Mouse (Mus musculus) telencephalon, adult 2 months (tissue): ENCODE measurements around the gene Rnf149.

Source experiments
- DNase-seq: peaks from one replicate; pipeline ENCODE4 v3.0.0-alpha.2; 2011; ENCODE audit warnings: low read depth, low spot score

Rnf149 gene

DNA sequence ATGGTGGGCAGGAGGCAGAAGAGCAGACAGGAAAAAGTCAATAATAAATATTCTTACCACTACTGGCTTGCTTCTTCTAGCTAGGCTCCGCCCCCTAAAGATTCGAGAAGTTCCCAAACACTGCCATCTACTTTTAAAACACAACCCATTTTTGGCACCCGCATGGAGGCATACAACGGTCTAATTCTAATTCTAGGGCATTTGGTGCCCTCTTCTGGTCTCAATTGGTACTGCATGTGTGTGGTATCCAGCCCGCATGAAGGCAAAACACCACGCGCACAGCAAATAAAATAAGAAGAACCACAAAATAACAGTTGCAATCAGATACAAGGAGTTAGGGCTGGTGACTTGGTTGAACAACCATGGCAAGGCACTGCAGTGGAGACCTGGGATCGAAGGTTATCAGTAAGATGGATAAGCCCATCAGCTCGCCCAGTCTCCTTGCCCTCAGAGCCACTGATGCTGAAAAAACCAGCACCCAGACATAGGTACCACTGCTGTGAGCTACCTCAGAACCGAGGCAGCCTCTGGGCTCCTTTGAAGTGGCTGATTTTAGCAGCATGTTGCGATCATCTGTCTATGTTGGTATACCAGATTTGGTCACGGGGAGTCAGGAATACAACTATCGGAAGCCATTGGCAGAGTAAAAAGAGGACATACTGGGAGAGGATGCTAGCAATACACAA is 46.8 kb downstream of the Rnf149 start:
- DNase-seq, result peak; percentile 61

- DNase-seq, result no peak
Observed at GRCm38 (mm10) chr1:39528319-39528718, 48.9 kb downstream of the Rnf149 start.

GRCm38 (mm10) chr1:39527432-39527831 is 49.8 kb downstream of the Rnf149 start:
- DNase-seq, result no peak

DNA sequence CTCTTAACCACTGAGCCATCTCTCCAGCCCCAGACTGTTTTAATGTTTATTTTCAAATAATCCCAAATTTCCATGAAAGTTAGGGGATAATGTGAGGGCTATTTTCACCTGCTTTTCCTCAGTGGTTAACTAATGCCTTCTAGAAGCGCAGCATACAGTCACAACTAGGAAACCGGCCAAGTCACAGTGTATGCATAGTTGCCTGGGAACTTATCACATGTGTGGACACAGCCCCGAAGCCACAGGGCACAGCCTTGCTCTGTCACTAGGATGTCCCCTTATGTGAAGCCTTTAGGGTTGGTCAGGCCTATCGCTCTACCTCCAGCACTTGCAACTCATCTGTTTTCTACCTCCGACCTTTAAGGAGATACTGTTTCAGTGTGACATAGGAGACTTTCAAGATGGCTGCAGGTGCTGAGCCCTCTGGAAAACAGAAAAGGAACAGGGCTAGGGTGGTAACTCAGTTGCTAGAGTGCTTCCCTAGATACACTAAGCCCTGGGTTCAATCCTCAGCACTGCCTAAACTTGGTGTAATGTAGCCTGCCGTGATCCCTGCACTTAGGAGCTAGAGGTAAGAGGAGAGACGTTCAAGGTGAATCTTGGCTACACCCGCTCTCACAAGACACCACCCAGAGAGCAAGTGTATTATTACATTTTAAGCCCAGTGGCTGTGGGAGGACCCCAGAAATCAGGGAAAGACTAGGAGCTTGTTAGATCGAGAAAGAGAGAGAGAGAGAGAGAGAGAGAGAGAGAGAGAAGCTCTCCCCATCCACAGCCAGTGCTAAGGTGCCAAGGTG is 50.6 kb downstream of the Rnf149 start:
- DNase-seq, result no peak

DNA sequence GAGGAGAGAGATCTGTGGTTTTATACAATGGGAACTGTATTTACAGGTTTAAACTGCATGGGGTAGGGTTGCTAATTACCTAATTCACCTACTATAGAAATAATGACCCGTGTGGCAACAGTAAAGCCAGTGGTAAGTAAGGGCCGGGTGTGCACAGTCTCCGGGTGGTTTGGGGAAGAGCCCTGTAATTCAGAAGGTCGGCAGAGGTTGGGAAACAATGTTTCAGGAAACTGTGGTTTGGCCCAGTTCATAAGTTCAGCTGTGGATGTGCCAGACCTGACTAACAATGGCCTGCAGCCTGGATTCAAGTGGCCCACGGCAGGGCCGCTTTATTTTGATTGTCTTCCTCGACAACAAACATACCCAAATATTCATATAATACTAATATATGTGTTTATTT is 51.4 kb downstream of the Rnf149 start:
- DNase-seq, result no peak

- no peak for DNase-seq
Observed at GRCm38 (mm10) chr1:39522519-39522918, 54.7 kb downstream of the Rnf149 start.

- no peak for DNase-seq
Observed at GRCm38 (mm10) chr1:39521326-39521725, 55.9 kb downstream of the Rnf149 start.

DNA sequence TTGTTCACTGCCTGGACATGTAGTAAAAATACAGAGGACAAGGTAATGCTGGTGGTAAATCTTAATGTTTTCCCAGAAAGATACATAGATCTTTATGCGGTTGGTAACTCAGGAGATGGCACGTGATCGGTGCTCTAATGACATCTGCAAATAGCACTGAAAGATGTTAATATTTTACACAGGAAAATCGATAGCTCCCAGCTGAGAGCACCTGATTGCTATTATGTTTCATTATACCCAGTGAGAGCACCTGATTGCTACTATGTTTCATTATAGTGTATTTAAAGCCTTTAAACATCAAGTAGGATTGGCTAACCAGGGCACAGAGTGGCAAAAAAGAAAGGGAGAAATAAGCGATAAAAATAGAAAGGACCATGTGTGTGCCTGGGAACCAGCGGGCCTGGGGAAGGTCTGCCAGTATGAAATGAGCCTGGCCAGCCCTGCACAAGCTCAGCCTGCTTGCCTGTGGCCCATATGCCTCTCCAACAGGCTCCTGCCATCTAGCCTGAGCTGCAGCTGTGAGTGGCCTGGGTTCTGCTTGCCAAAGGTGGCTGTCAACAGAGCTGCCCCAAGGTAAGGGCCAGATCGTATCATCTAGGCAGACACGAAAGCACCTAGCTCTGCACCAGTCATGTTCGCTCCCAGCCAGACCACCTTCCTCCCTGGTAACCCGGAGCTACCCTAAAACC is 61.8 kb downstream of the Rnf149 start:
- DNase-seq, result no peak

DNA sequence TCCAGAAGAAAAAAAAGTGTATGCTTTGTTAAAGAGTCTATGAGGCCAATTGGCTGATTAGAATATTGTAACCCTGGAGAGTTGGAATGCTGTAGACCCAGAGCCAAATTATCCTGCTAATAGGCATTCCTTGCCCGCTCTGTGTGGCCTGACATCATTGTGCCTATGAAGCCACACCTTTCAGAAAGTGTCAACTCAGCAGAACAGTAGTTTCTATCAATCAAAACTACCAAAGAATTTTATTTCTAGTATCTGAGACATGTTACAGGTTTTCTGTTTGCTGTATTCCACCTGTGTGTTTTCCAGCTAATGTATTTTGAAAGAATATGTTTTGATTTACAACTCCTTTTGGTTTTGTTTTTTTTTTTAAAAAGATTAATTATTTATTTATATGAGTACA is 65.0 kb downstream of the Rnf149 start:
- no peak for DNase-seq

GRCm38 (mm10) chr1:39511775-39512174 is 65.4 kb downstream of the Rnf149 start:
- DNase-seq, result no peak

GRCm38 (mm10) chr1:39505600-39505999 is 71.6 kb downstream of the Rnf149 start:
- no peak for DNase-seq

GRCm38 (mm10) chr1:39504261-39504660 is 72.9 kb downstream of the Rnf149 start:
- no peak for DNase-seq

- no peak for DNase-seq
Observed at GRCm38 (mm10) chr1:39502817-39503633, 74.2 kb downstream of the Rnf149 start.
